Mouse (Mus musculus): Measurements from ENCODE around the gene Sp3. TPM values are rescaled to one million over a fixed set of nuclear protein-coding genes. Genes with fewer than 3 reads are reported as not detected.

Gene Sp3
- polyA plus RNA-seq, 1 experiment from 2014 or later, result 36.1 TPM

DNA sequence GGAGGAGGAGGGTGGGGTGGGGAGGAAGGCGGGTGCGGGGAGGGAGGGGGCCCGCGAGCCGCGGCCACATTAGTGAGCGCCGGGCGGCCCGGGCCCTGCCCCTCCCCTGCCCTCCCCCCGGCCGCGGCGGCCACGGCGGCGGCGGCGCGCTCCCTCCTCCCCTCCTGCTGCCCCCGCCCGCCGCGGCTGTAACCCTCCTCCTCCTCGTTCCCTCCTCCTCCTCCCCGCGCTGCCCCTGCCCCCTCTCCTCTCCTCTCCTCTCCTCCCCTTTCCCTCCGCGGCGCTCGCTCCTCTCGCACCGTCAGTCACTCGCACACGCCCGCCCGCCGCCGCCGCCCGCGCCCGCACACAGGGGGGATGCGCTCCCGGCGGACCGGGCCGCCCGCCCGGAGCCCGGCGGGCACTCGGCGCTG, 581 bp downstream of the Sp3 start:
- no peaks in the 10 kb centered on the region for H3K27me3 ChIP-seq (replicated peaks; ENCODE audit: insufficient read depth, low read length)
- peak overlapping the region; percentile 100 for H3K27ac ChIP-seq (ENCODE audit: low read length)
- DNase-seq (ENCODE audit: low spot score) (peak; percentile 98), ATAC-seq (peak; percentile 72)
- H3K9me3 ChIP-seq (ENCODE audit: low read length), result no peaks in the 10 kb centered on the region
- H3K9ac ChIP-seq (replicated peaks; ENCODE audit: low read depth), result peak overlapping the region; percentile 100
- WGBS, result 4% methylated on average over 13 of the region's 54 CpGs
- peak overlapping the region; percentile 73 for H3K4me2 ChIP-seq (replicated peaks; ENCODE audit: low read depth, low read length)
- H3K36me3 ChIP-seq (ENCODE audit: insufficient read depth, low read length), result no peaks in the 10 kb centered on the region
- H3K4me3 ChIP-seq (ENCODE audit: low read depth, low read length), result peak overlapping the region; percentile 100
- peaks cover 6% of the 10 kb centered on the region; the same call in 1 of the 2 replicates for H3K4me1 ChIP-seq (ENCODE audit: insufficient read depth, low read depth, low read length)
- TF ChIP-seq CTCF (IDR thresholded peaks at IDR 0.05) (0 out of 2 replicates have a peak, but pooled peaks have one; percentile 2), EP300 (IDR thresholded peaks at IDR 0.05) (no peak)

DNA sequence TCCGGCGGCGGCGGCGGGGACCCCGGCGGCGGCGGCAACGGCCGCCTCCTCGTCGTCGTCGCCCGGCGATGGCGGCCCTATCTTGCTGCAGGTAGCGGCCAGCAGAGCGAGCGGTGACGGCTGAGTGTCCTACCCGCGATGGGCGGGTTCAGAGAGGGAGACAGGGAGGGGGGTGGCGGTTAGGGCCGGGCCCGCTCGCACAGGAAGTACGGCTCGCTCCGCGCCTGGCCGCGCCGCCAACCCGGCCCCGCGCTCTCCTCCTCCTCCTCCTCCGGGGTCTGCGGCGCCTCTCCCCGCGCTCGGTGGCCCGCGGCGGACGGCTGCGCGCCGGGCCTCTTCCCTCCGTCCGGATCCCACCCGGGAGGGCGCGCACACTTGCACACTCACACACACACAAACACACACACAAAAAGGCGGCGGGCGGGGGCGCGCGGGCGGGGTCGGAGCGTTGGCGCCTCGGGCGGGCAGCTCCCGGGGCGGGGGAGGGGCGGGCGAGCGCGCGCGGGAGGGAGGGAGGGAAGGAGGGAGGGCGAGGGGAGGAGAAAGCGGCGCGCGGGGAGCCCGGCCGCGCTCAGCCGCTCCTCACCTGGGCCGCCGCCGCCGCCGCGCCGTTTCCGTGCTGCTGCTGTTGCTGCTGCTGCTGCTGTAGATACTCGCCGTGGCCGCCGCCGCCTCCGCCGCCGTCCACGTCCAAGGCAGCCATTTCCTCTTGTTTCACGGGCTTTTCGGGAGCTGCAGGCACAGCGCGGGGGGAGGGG, 1.2 kb downstream of the Sp3 start:
- under 1% methylated on average over 37 of the region's 107 CpGs for WGBS
- peaks cover 6% of the 10 kb centered on the region; the same call in 1 of the 2 replicates for H3K4me1 ChIP-seq (ENCODE audit: insufficient read depth, low read depth, low read length)
- peak overlapping the region; percentile 73 for H3K4me2 ChIP-seq (replicated peaks; ENCODE audit: low read depth, low read length)
- peak overlapping the region; percentile 100 for H3K27ac ChIP-seq (ENCODE audit: low read length)
- H3K27me3 ChIP-seq (replicated peaks; ENCODE audit: insufficient read depth, low read length), result no peaks in the 10 kb centered on the region
- peak overlapping the region; percentile 100 for H3K9ac ChIP-seq (replicated peaks; ENCODE audit: low read depth)
- no peaks in the 10 kb centered on the region for H3K36me3 ChIP-seq (ENCODE audit: insufficient read depth, low read length)
- no peak for TF ChIP-seq CTCF (IDR thresholded peaks at IDR 0.05)
- no peak for TF ChIP-seq EP300 (IDR thresholded peaks at IDR 0.05)
- peak overlapping the region; percentile 100 for H3K4me3 ChIP-seq (ENCODE audit: low read depth, low read length)
- ATAC-seq (peak; percentile 80), DNase-seq (ENCODE audit: low spot score) (peak; percentile 95)
- H3K9me3 ChIP-seq (ENCODE audit: low read length), result no peaks in the 10 kb centered on the region

- no peaks in the 10 kb centered on the region for H3K9me3 ChIP-seq (ENCODE audit: low read length)
- H3K36me3 ChIP-seq (ENCODE audit: insufficient read depth, low read length), result no peaks in the 10 kb centered on the region
- WGBS, result under 1% methylated on average over 26 of the region's 38 CpGs
- H3K4me1 ChIP-seq (ENCODE audit: insufficient read depth, low read depth, low read length), result peaks cover 6% of the 10 kb centered on the region; the same call in 1 of the 2 replicates
- ATAC-seq (no peak), DNase-seq (ENCODE audit: low spot score) (peak; percentile 92)
- peak overlapping the region; percentile 100 for H3K4me3 ChIP-seq (ENCODE audit: low read depth, low read length)
- TF ChIP-seq CTCF (IDR thresholded peaks at IDR 0.05), result peak; percentile 72
- no peak for TF ChIP-seq EP300 (IDR thresholded peaks at IDR 0.05)
- H3K27ac ChIP-seq (ENCODE audit: low read length), result peak overlapping the region; percentile 100
- peak overlapping the region; percentile 100 for H3K9ac ChIP-seq (replicated peaks; ENCODE audit: low read depth)
- peak overlapping the region; percentile 73 for H3K4me2 ChIP-seq (replicated peaks; ENCODE audit: low read depth, low read length)
- no peaks in the 10 kb centered on the region for H3K27me3 ChIP-seq (replicated peaks; ENCODE audit: insufficient read depth, low read length)
Measured at GRCm38 (mm10) chr2:72978473-72978872, 1.8 kb downstream of the Sp3 start.

GRCm38 (mm10) chr2:72977272-72977671, 3.0 kb downstream of the Sp3 start:
- ATAC-seq (no peak), DNase-seq (ENCODE audit: low spot score) (no peak)
- Histone ChIP-seq H3K9me3 (ENCODE audit: low read length) (no peaks in the 10 kb centered on the region), H3K4me3 (ENCODE audit: low read depth, low read length) (no peak overlapping the region), H3K4me1 (ENCODE audit: insufficient read depth, low read depth, low read length) (peaks cover 6% of the 10 kb centered on the region; the same call in 1 of the 2 replicates), H3K9ac (replicated peaks; ENCODE audit: low read depth) (no peak overlapping the region), H3K4me2 (replicated peaks; ENCODE audit: low read depth, low read length) (peak overlapping the region; percentile 40; the same call in 1 of the 2 replicates), H3K27me3 (replicated peaks; ENCODE audit: insufficient read depth, low read length) (no peaks in the 10 kb centered on the region), H3K36me3 (ENCODE audit: insufficient read depth, low read length) (no peaks in the 10 kb centered on the region), H3K27ac (ENCODE audit: low read length) (no peak overlapping the region)
- 47% methylated on average over 1 of the region's 1 CpGs for WGBS
- TF ChIP-seq EP300 (IDR thresholded peaks at IDR 0.05), result no peak
- no peak for TF ChIP-seq CTCF (IDR thresholded peaks at IDR 0.05)

DNA sequence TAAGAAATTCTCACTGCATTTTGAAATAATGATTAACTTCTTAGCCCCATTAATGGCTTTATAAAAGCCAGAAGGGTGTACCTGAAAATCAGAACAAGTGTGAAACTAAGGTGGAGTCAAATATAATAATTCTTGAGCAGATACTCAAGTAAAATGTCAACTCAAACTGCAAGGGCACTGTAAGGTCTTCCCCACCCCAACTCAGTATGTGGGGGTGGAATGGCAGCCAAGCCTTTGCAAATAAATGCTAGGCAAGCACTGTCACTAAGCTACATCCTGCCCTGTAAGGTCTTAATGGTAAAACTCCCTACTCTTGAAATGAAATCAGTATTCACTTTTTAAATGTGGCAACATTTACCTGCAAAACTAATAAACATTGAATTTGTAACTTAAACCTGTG, 4.2 kb downstream of the Sp3 start:
- Histone ChIP-seq H3K9me3 (ENCODE audit: low read length) (no peaks in the 10 kb centered on the region), H3K4me2 (replicated peaks; ENCODE audit: low read depth, low read length) (no peak overlapping the region), H3K36me3 (ENCODE audit: insufficient read depth, low read length) (peaks cover 3% of the 10 kb centered on the region; the same call in 1 of the 2 replicates), H3K27ac (ENCODE audit: low read length) (no peak overlapping the region), H3K4me3 (ENCODE audit: low read depth, low read length) (no peak overlapping the region), H3K4me1 (ENCODE audit: insufficient read depth, low read depth, low read length) (peaks cover 6% of the 10 kb centered on the region; the same call in 1 of the 2 replicates), H3K27me3 (replicated peaks; ENCODE audit: insufficient read depth, low read length) (no peaks in the 10 kb centered on the region), H3K9ac (replicated peaks; ENCODE audit: low read depth) (no peak overlapping the region)
- peak; percentile 23 for DNase-seq (ENCODE audit: low spot score)
- no peak for ATAC-seq
- TF ChIP-seq EP300 (IDR thresholded peaks at IDR 0.05) (no peak), CTCF (IDR thresholded peaks at IDR 0.05) (no peak)

- ATAC-seq, result no peak
Measured at GRCm38 (mm10) chr2:72970831-72971230, 9.4 kb downstream of the Sp3 start.

More at GRCm38 (mm10) chr2:72970831-72971230, 9.4 kb downstream of the Sp3 start:
- Histone ChIP-seq H3K4me3 (ENCODE audit: low read depth, low read length) (no peak overlapping the region), H3K4me1 (ENCODE audit: insufficient read depth, low read depth, low read length) (peaks cover 8% of the 10 kb centered on the region), H3K4me2 (replicated peaks; ENCODE audit: low read depth, low read length) (no peak overlapping the region), H3K36me3 (ENCODE audit: insufficient read depth, low read length) (peaks cover 17% of the 10 kb centered on the region; the same call in 1 of the 2 replicates), H3K27me3 (replicated peaks; ENCODE audit: insufficient read depth, low read length) (no peaks in the 10 kb centered on the region), H3K9ac (replicated peaks; ENCODE audit: low read depth) (no peak overlapping the region), H3K9me3 (ENCODE audit: low read length) (no peaks in the 10 kb centered on the region), H3K27ac (ENCODE audit: low read length) (no peak overlapping the region)
- TF ChIP-seq EP300 (IDR thresholded peaks at IDR 0.05) (no peak), CTCF (IDR thresholded peaks at IDR 0.05) (no peak)
- DNase-seq (ENCODE audit: low spot score), result no peak
- WGBS, result 91% methylated on average over 6 of the region's 6 CpGs
